Mouse (Mus musculus) olfactory bulb, adult 2 months (tissue): Measurements from ENCODE around the gene Cxcl5.

ENCODE experiments used
- CTCF ChIP-seq: fragments of 200-500 bp; IDR thresholded peaks from 2 replicates; pipeline ENCODE4 v1.5.1; 2012; ENCODE audit warnings: low read depth, mild to moderate bottlenecking, low read length, moderate library complexity; ENCODE audit not compliant: insufficient read depth
- POLR2A ChIP-seq: fragments of 200-500 bp; IDR thresholded peaks from 2 replicates; pipeline ENCODE4 v1.6.1; 2012; ENCODE audit warnings: mild to moderate bottlenecking, low read depth, low read length, moderate library complexity; ENCODE audit not compliant: insufficient read depth

DNA sequence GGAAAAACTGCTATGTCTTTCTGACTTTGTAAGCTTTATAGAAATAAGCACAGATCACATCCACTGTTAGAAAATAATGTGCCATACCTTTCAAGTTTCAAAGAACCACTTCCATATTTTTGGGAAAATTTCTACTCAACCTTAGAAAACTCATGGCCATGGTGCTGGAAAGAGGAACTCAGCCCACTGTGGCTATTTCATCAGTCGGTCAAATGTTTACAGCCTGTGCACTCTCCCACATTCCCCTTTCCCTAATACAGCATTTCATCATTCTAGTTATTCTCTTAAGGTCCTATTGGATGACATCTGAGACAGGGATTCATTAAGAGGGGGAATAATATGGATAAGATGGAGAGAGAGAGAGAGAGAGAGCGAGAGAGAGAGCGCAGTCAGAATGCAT is 24.5 kb downstream of the Cxcl5 start:
- TF ChIP-seq CTCF = no peak
- no peak for TF ChIP-seq POLR2A
